17 mouse cellular contexts compared by ENCODE assay signal in the genomic region with DNA sequence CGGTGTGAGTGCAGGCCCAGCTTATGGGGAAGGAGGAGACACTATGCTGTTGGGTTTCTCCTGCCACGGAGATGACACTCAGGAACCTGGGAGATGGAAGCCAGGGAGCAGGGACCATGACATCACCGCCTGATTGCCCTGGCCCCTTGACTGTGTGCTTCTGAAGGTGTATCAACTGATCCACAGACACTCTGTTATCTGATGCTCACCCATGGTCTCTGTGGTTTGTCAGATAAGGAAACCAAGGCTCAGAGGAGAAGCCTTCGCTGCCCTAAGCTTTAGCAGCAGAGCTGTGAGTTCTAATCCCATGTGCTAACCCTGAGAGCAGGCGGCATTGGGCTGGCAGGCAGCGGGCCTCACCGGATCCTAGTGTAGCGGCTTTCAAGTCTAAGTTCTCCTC. TPM values are rescaled to one million over a fixed set of nuclear protein-coding genes. Genes with fewer than 3 reads are reported as not detected.
DNase-seq lines count a peak whose midpoint lies in the region; ATAC-seq and TF ChIP-seq lines count a peak whose summit lies in the region.
"Had no signal": no experiment of that assay in that cellular context is flagged by ENCODE, and none has a peak within 500 bp of the region (broad histone marks: within the 10 kb centered on the region; RNA-seq: fewer than 3 reads in every experiment).

No protein-coding gene starts in this region.

- no peak overlapping the region for H3K27ac ChIP-seq in hindbrain, embryonic 13.5 days
- H3K27ac ChIP-seq in hindbrain, embryonic 10.5 days = no peak overlapping the region
- peak overlapping the region; percentile 6; the same call in 1 of the 2 replicates for H3K27ac ChIP-seq in liver, embryonic 14.5 days
- no peak overlapping the region for H3K27ac ChIP-seq in left cerebral cortex, adult 2 months
- H3K27ac ChIP-seq: midbrain, embryonic 12.5 days; neural tube, embryonic 13.5 days had no signal

- H3K27me3 ChIP-seq in hindbrain, embryonic 13.5 days = no peaks in the 10 kb centered on the region
- no peaks in the 10 kb centered on the region for H3K27me3 ChIP-seq in hindbrain, embryonic 10.5 days (ENCODE audit: insufficient read depth, poor library complexity, severe bottlenecking)
- no peaks in the 10 kb centered on the region for H3K27me3 ChIP-seq in G1E (ENCODE audit: insufficient read depth, low read length)
- H3K27me3 ChIP-seq in liver, embryonic 14.5 days (ENCODE audit: control insufficient read depth, insufficient read depth, low read length) = no peaks in the 10 kb centered on the region
- H3K27me3 ChIP-seq: heart, embryonic 12.5 days; midbrain, embryonic 12.5 days; neural tube, embryonic 13.5 days had no signal

- H3K9me3 ChIP-seq in hindbrain, embryonic 13.5 days = no peaks in the 10 kb centered on the region
- no peaks in the 10 kb centered on the region for H3K9me3 ChIP-seq in hindbrain, embryonic 10.5 days
- no peaks in the 10 kb centered on the region for H3K9me3 ChIP-seq in G1E (replicated peaks)
- no peaks in the 10 kb centered on the region for H3K9me3 ChIP-seq in liver, embryonic 14.5 days (ENCODE audit: control insufficient read depth, low read length)
- H3K9me3 ChIP-seq: heart, embryonic 12.5 days; midbrain, embryonic 12.5 days; neural tube, embryonic 13.5 days had no signal

- H3K9ac ChIP-seq in hindbrain, embryonic 13.5 days = 0 out of 2 replicates have a peak overlapping the region, but pooled peaks have one; percentile 90
- peak overlapping the region; percentile 95 for H3K9ac ChIP-seq in liver, embryonic 14.5 days (replicated peaks)
- H3K9ac ChIP-seq: forebrain, postnatal 0 days; heart, embryonic 12.5 days; midbrain, embryonic 12.5 days had no signal

- peaks cover 18% of the 10 kb centered on the region for H3K36me3 ChIP-seq in hindbrain, embryonic 13.5 days
- H3K36me3 ChIP-seq in hindbrain, embryonic 10.5 days = peaks cover 41% of the 10 kb centered on the region
- H3K36me3 ChIP-seq in G1E (replicated peaks) = peaks cover 72% of the 10 kb centered on the region
- peaks cover 14% of the 10 kb centered on the region for H3K36me3 ChIP-seq in liver, embryonic 14.5 days (replicated peaks; ENCODE audit: control insufficient read depth, insufficient read depth, low read depth)

- no peak for TF ChIP-seq CTCF in G1E (IDR thresholded peaks at IDR 0.05; ENCODE audit: low read depth, low read length)
- 0 out of 2 replicates have a peak, but pooled peaks have one; percentile 2 for TF ChIP-seq CTCF in liver, embryonic 14.5 days (IDR thresholded peaks at IDR 0.05; ENCODE audit: low read depth)
- no peak for TF ChIP-seq CTCF in left cerebral cortex, adult 2 months (IDR thresholded peaks at IDR 0.05)

- no peak for ATAC-seq in hindbrain, embryonic 13.5 days (ENCODE audit: low FRiP score)
- peak; percentile 68 for ATAC-seq in G1E (ENCODE audit: extremely low read depth, insufficient number of reproducible peaks, low FRiP score, poor library complexity, severe bottlenecking)
- ATAC-seq in liver, embryonic 14.5 days (ENCODE audit: insufficient read depth) = peak; percentile 24
- ATAC-seq: forebrain, postnatal 0 days had no signal

- TF ChIP-seq EP300 in liver, embryonic 14.5 days (IDR thresholded peaks at IDR 0.05; ENCODE audit: low read depth) = peak; percentile 81

- H3K4me2 ChIP-seq in hindbrain, embryonic 13.5 days = 0 out of 2 replicates have a peak overlapping the region, but pooled peaks have one; percentile 13
- H3K4me2 ChIP-seq in liver, embryonic 14.5 days (ENCODE audit: low read depth) = peak overlapping the region; percentile 70

- intact Hi-C loops in left cerebral cortex, adult 2 months (cut with DNase I) = no loop called here

- no peak overlapping the region; the same call in 1 of the 2 replicates for H3K4me3 ChIP-seq in hindbrain, embryonic 13.5 days
- no peak overlapping the region for H3K4me3 ChIP-seq in hindbrain, embryonic 10.5 days
- H3K4me3 ChIP-seq in G1E (ENCODE audit: low read depth, low read length) = peak overlapping the region; percentile 94; the same call in 1 of the 2 replicates
- H3K4me3 ChIP-seq in liver, embryonic 14.5 days (ENCODE audit: insufficient read depth in 1 of 2, low read depth in 2 of 2, low read length in 2 of 2) = peak overlapping the region; percentile 79 to 94
- H3K4me3 ChIP-seq in left cerebral cortex, adult 2 months = no peak overlapping the region
- H3K4me3 ChIP-seq: heart, embryonic 12.5 days had no signal

- 92% methylated on average over 8 of the region's 8 CpGs for WGBS in hindbrain, embryonic 13.5 days
- 94% methylated on average over 8 of the region's 8 CpGs for WGBS in hindbrain, embryonic 10.5 days
- WGBS in liver, embryonic 14.5 days (ENCODE audit: insufficient replicate concordance) = 35% methylated on average over 8 of the region's 8 CpGs

- peaks cover 60% of the 10 kb centered on the region for H3K4me1 ChIP-seq in hindbrain, embryonic 13.5 days (replicated peaks)
- peaks cover 53% of the 10 kb centered on the region for H3K4me1 ChIP-seq in hindbrain, embryonic 10.5 days (replicated peaks)
- peaks cover 76% of the 10 kb centered on the region for H3K4me1 ChIP-seq in G1E (ENCODE audit: insufficient read depth, low read depth, low read length)
- H3K4me1 ChIP-seq in liver, embryonic 14.5 days (replicated peaks; ENCODE audit: control insufficient read depth in 2 of 2, insufficient read depth in 2 of 2, low read length in 1 of 2) = peaks cover 23 to 35% of the 10 kb centered on the region in 2 experiments

- DNase-seq in hindbrain, embryonic 10.5 days (ENCODE audit: low spot score) = no peak
- peak; percentile 56 for DNase-seq in G1E (ENCODE audit: low spot score)
- peak; percentile 76 for DNase-seq in c-Kit-positive CD71-positive TER-119-positive erythroid progenitor cells, embryonic 14.5 days (ENCODE audit: low spot score)
- peak; percentile 68 to 76 (median 74) for DNase-seq in liver, embryonic 14.5 days (ENCODE audit: low read depth in 3 of 3, low spot score in 3 of 3)
- DNase-seq in ovary, postnatal 36 days (ENCODE audit: low spot score) = no peak
- no peak for DNase-seq in left cerebral cortex, adult 2 months (ENCODE audit: extremely low spot score in 1 of 2, low spot score in 2 of 2)
- DNase-seq in frontal cortex, postnatal 25 days (ENCODE audit: low spot score in 2 of 2) = no peak
- DNase-seq: adrenal gland, postnatal 10 days; B cell, adult 2 months; forebrain, postnatal 0 days; gastrocnemius, postnatal 25 days; lung, adult 18-20 months; right cerebral cortex, adult 18-20 months had no signal

RNA-seq across cellular contexts. Expression of a gene that starts 2.3 kb away (rescaled TPM):
- polyA plus RNA-seq in hindbrain, embryonic 13.5 days (2015; fragmentation: Nextera tagmentation; extraction: Ambion mirVana) = 17.1 and 17.8 TPM in 2 replicates
- polyA plus RNA-seq in hindbrain, embryonic 10.5 days (2016; fragmentation: Nextera tagmentation; extraction: Ambion mirVana) = 13.3 and 15.7 TPM in 2 replicates
- total RNA-seq in G1E (2014; fragmentation: Nextera tagmentation) = 62.2 and 63.3 TPM in 2 replicates
- total RNA-seq in G1E (2017) = 69.1 and 78.2 TPM in 2 replicates
- 74.5 and 88.3 TPM in 2 replicates for polyA plus RNA-seq in G1E (2012)
- 24.5 and 28.2 TPM in 2 replicates for polyA plus RNA-seq in liver, embryonic 14.5 days (2012; rRNA removed)
- 14.8 and 14.9 TPM in 2 replicates for polyA plus RNA-seq in liver, embryonic 14.5 days (2014; fragmentation: Nextera tagmentation; extraction: Ambion mirVana)
- 100 to 1,000 TPM in 1 of 2 experiments, 10 to 100 TPM in 1; 99.5 to 101 TPM for total RNA-seq in left cerebral cortex, adult 2 months (2021)

Comparison
In these comparisons a context has a peak if more than half of its experiments do, and no peak if none do; other contexts are left out.
1. H3K4me3 ChIP-seq: peak in G1E (single experiment) and liver, embryonic 14.5 days (2 of 2); none in hindbrain, embryonic 13.5 days (single experiment), hindbrain, embryonic 10.5 days (single experiment) and left cerebral cortex, adult 2 months (single experiment).
2. DNase-seq: peak in G1E (single experiment), c-Kit-positive CD71-positive TER-119-positive erythroid progenitor cells, embryonic 14.5 days (single experiment) and liver, embryonic 14.5 days (3 of 3); none in hindbrain, embryonic 10.5 days (single experiment), ovary, postnatal 36 days (single experiment), left cerebral cortex, adult 2 months (0 of 2) and frontal cortex, postnatal 25 days (0 of 2).